Comparison of ENCODE assay signal across 8 mouse cellular contexts in the genomic region with DNA sequence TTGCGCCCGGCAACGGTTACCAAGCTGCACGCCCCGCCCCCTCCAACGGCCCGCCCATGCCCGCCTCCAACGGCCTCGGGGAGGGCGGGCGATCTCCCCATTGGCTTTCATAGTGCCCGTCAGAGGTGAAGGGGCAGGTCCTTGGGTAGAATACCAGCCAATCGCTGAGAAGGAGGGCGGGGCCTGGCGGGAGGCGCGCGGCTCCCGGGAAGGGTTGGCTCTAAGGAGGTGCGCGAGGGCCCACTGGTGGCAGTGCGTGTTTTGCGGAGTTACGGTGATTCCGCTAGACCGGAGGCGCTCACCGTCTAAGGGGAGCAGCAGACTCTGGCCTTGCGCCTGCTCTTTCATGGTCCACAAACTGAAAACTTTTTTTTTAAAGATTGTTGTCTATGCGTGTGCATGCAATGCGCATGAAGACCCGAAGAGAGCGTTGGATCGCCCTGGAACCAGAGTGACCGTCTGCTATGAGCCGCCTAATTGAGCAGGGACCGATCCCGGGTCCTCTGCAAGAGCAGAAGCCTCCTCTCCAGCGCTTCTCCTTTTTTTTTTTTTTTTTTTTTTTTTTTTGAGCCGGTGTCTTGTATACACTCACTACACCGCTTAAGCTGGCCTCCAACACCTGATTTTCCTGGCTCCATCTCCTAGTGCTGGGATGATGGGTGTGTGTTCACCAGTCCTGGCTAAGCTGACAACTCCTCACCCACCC. TPM values are rescaled to one million over a fixed set of nuclear protein-coding genes. Genes with fewer than 3 reads are reported as not detected.
DNase-seq lines count a peak whose midpoint lies in the region; ATAC-seq and TF ChIP-seq lines count a peak whose summit lies in the region.

No protein-coding gene starts in this region.

- TF ChIP-seq CTCF in lung, postnatal 0 days (IDR thresholded peaks at IDR 0.05) = peak; percentile 79

- ATAC-seq in lung, postnatal 0 days = peak; percentile 97

- under 1% methylated on average over 42 of the region's 42 CpGs for WGBS in hindbrain, embryonic 10.5 days
- under 1% methylated on average over 41 of the region's 42 CpGs for WGBS in lung, postnatal 0 days

- peak overlapping the region; percentile 74 for H3K4me3 ChIP-seq in hindbrain, embryonic 10.5 days
- peak overlapping the region; percentile 69 for H3K4me3 ChIP-seq in lung, postnatal 0 days (ENCODE audit: low read depth, low read length)

- H3K36me3 ChIP-seq in hindbrain, embryonic 10.5 days = no peaks in the 10 kb centered on the region
- H3K36me3 ChIP-seq in lung, postnatal 0 days (ENCODE audit: insufficient read depth, low read length) = no peaks in the 10 kb centered on the region

- TF ChIP-seq EP300 in lung, postnatal 0 days (IDR thresholded peaks at IDR 0.05) = no peak

- no peaks in the 10 kb centered on the region for H3K9me3 ChIP-seq in hindbrain, embryonic 10.5 days
- H3K9me3 ChIP-seq in lung, postnatal 0 days (ENCODE audit: low read length) = no peaks in the 10 kb centered on the region

- peak overlapping the region; percentile 89 for H3K27ac ChIP-seq in hindbrain, embryonic 10.5 days
- 0 out of 2 replicates have a peak overlapping the region, but pooled peaks have one; percentile 14 for H3K27ac ChIP-seq in lung, postnatal 0 days (ENCODE audit: low read length)

- H3K4me1 ChIP-seq in hindbrain, embryonic 10.5 days (replicated peaks) = peaks cover 27% of the 10 kb centered on the region
- peaks cover 5% of the 10 kb centered on the region; the same call in 1 of the 2 replicates for H3K4me1 ChIP-seq in lung, postnatal 0 days (ENCODE audit: insufficient read depth, low read depth, low read length)

- peak; percentile 88 for DNase-seq in MEL-GATA-1-ER (ENCODE audit: extremely low read depth, low read depth)
- DNase-seq in cerebellum, adult 8-10 months = peak; percentile 97
- DNase-seq in forelimb bud, embryonic 11.5 days (ENCODE audit: low read depth, low spot score) = peak; percentile 96
- DNase-seq in hindbrain, embryonic 10.5 days (ENCODE audit: low spot score) = peak; percentile 98
- peak; percentile 98 for DNase-seq in layer of hippocampus, adult 9-11 months
- peak; percentile 99 for DNase-seq in lung, postnatal 0 days (ENCODE audit: low spot score)
- DNase-seq in ovary, postnatal 14 days (ENCODE audit: low spot score) = peak; percentile 96
- DNase-seq in thymus, postnatal 14 days = peak; percentile 99

- H3K9ac ChIP-seq in lung, postnatal 0 days (replicated peaks; ENCODE audit: low read depth) = no peak overlapping the region

- peak overlapping the region; percentile 88 for H3K4me2 ChIP-seq in lung, postnatal 0 days (replicated peaks; ENCODE audit: low read depth, low read length)

- peaks cover 46% of the 10 kb centered on the region for H3K27me3 ChIP-seq in hindbrain, embryonic 10.5 days (ENCODE audit: insufficient read depth, poor library complexity, severe bottlenecking)
- H3K27me3 ChIP-seq in lung, postnatal 0 days (replicated peaks; ENCODE audit: insufficient read depth, low read length) = no peaks in the 10 kb centered on the region

RNA-seq across cellular contexts. Expression of a gene that starts 0.5 kb away (rescaled TPM):
- 10.9 and 13.8 TPM in 2 replicates for polyA plus RNA-seq in hindbrain, embryonic 10.5 days (2016; fragmentation: Nextera tagmentation; extraction: Ambion mirVana)
- polyA plus RNA-seq in lung, postnatal 0 days (2015; fragmentation: Nextera tagmentation; extraction: Ambion mirVana) = 5.9 and 6.6 TPM in 2 replicates

RNA-seq across cellular contexts. Expression of a gene that starts 43.0 kb away (rescaled TPM):
- polyA plus RNA-seq in hindbrain, embryonic 10.5 days (2016; fragmentation: Nextera tagmentation; extraction: Ambion mirVana) = not detected in 2 replicates
- polyA plus RNA-seq in lung, postnatal 0 days (2015; fragmentation: Nextera tagmentation; extraction: Ambion mirVana) = not detected in 2 replicates

RNA-seq across cellular contexts. Expression of a gene that starts 44.0 kb away (rescaled TPM):
- 0.54 and 0.63 TPM in 2 replicates for polyA plus RNA-seq in hindbrain, embryonic 10.5 days (2016; fragmentation: Nextera tagmentation; extraction: Ambion mirVana)
- polyA plus RNA-seq in lung, postnatal 0 days (2015; fragmentation: Nextera tagmentation; extraction: Ambion mirVana) = 0.15 and 0.23 TPM in 2 replicates

Comparison
In these comparisons a context has a peak if more than half of its experiments do, and no peak if none do; other contexts are left out.
1. Peak in every context shown above with its lines: DNase-seq, ATAC-seq, H3K4me3 ChIP-seq and H3K27ac ChIP-seq.